Mouse (Mus musculus) neural tube, embryonic 11.5 days (tissue): ENCODE measurements around the gene Ung. TPM values are rescaled to one million over a fixed set of nuclear protein-coding genes. Genes with fewer than 3 reads are reported as not detected.

Experiments used
- ATAC-seq: fragments of 200-750 bp; cut with Nextera tagmentation; 2 replicates; pipeline ENCODE4 v1.8.0; 2017; ENCODE audit warnings: moderate number of reproducible peaks, mild to moderate bottlenecking, moderate TSS enrichment, moderate library complexity; ENCODE audit not compliant: insufficient read depth, low FRiP score, low TSS enrichment
- DNase-seq: peaks from one replicate; pipeline ENCODE4 v3.0.0-alpha.2; 2015; ENCODE audit warnings: low spot score
- H3K27ac ChIP-seq: fragments of 300-500 bp; sonication (generic); 2 replicates; pipeline ENCODE4 v1.5.1; 2014; ENCODE audit warnings: low read depth, mild to moderate bottlenecking, low read length
- H3K27me3 ChIP-seq: fragments of 300-500 bp; sonication (generic); 2 replicates; pipeline ENCODE4 v1.6.1; 2014; ENCODE audit warnings: mild to moderate bottlenecking, low read length, mixed read lengths; ENCODE audit not compliant: control insufficient read depth, insufficient read depth
- H3K36me3 ChIP-seq: fragments of 300-500 bp; sonication (generic); 2 replicates; pipeline ENCODE4 v1.6.1; 2014; ENCODE audit warnings: mild to moderate bottlenecking, low read length, moderate library complexity, mixed read lengths; ENCODE audit not compliant: control insufficient read depth, insufficient read depth
- H3K4me1 ChIP-seq: fragments of 300-500 bp; sonication (generic); 2 replicates; pipeline ENCODE4 v1.6.1; 2014; ENCODE audit warnings: low read length, mixed read lengths; ENCODE audit not compliant: control insufficient read depth, insufficient read depth
- H3K4me2 ChIP-seq: fragments of 300-500 bp; sonication (generic); 2 replicates; pipeline ENCODE4 v1.6.1; 2014; ENCODE audit warnings: low read depth, mild to moderate bottlenecking, moderate library complexity
- H3K4me3 ChIP-seq: fragments of 300-500 bp; sonication (generic); 2 replicates; pipeline ENCODE4 v1.5.1; 2014; ENCODE audit warnings: low read depth, low read length
- H3K9ac ChIP-seq: fragments of 300-500 bp; sonication (generic); 2 replicates; pipeline ENCODE4 v1.6.1; 2014; ENCODE audit warnings: mild to moderate bottlenecking, low read length
- H3K9me3 ChIP-seq: fragments of 300-500 bp; sonication (generic); 2 replicates; pipeline ENCODE4 v1.6.1; 2016; ENCODE audit warnings: low read length; ENCODE audit not compliant: control insufficient read depth
- WGBS: fragments of 180-500 bp; shearing (Covaris S2); extraction: QIAGEN DNeasy Blood & Tissue Kit; methylation state at CpG from one replicate; pipeline ENCODE4 v1.1.7; 2014; 5-methylcytosine and 5-hydroxymethylcytosine counted together
- polyA plus RNA-seq: library from polyadenylated mRNA; unstranded; fragments of >200 nt; fragmentation: Nextera tagmentation; extraction: Ambion mirVana; gene quantifications from 2 replicates; pipeline ENCODE4 v1.2.1, GENCODE M21; 2014

The Ung gene
- polyA plus RNA-seq, 1 experiment from 2014 or later, result 28.0 TPM

DNA sequence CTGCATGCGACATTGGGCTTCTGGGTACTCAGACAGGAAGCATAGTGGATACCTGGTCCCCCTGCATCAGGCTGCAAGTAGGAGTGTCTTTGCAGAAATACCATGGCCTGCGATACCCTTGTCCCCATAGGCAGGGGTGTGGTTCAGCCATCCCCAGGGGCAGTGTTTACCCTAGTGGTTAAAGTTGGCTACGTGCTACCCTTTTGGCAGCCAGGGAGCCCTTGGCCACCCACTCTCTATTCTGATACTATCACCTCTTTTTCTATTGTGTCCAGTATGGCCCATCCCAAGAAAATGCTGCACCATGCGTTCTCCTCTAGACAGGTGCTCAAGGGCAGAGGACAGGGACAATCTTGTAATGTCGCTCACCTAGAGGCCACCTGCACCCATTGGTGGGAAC lies 24.6 kb downstream of the Ung start:
- ATAC-seq (no peak), DNase-seq (no peak)
- no peak overlapping the region for H3K4me3 ChIP-seq
- no peak overlapping the region for H3K4me2 ChIP-seq
- H3K9ac ChIP-seq, result no peak overlapping the region
- no peaks in the 10 kb centered on the region for H3K27me3 ChIP-seq
- no peak overlapping the region for H3K27ac ChIP-seq
- no peaks in the 10 kb centered on the region for H3K4me1 ChIP-seq
- 87% methylated on average over 5 of the region's 5 CpGs for WGBS
- H3K9me3 ChIP-seq, result no peaks in the 10 kb centered on the region
- H3K36me3 ChIP-seq, result no peaks in the 10 kb centered on the region

DNA sequence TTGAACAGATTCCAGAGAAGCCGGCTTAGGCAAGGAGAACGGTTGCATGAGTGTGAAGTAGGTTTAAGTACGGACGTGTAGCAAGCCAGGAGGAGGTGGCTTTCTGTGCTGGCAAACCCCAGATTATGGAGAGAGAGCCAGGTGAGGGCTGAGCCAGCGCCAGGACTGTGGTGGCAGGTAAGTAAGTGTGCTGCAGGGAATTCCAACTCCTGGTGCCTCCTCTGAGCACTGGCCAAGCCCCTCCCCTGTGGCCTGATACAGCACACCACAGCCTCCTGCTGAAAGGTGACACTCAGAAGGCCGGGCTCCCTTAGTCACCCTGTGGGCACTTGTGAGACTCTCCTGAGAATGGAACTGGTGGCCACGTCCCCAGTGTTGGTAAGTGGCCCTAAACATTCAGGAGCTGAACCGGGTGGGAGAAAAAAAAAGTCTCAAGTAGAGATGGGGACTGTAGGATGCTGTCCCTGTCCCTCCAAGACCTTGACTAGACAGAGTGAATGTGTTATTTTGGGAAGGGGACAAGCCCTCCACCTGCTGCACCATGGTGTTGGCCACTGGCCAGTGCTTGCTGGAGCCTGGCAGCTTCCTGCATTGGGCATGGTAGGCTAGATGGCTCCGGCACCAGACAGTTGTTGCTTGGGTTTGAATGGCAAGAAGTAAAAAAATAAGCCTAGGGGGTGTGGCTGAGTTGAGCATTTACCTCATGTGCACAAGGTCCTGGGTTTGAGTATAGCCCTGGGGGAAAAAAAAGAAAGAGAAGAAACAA lies 25.2 kb downstream of the Ung start:
- Histone ChIP-seq H3K9ac (no peak overlapping the region), H3K9me3 (no peaks in the 10 kb centered on the region), H3K4me2 (no peak overlapping the region), H3K27ac (no peak overlapping the region), H3K4me1 (no peaks in the 10 kb centered on the region), H3K36me3 (no peaks in the 10 kb centered on the region), H3K27me3 (no peaks in the 10 kb centered on the region), H3K4me3 (no peak overlapping the region)
- no peak for DNase-seq
- ATAC-seq, result no peak
- WGBS, result 64% methylated on average over 9 of the region's 9 CpGs

DNA sequence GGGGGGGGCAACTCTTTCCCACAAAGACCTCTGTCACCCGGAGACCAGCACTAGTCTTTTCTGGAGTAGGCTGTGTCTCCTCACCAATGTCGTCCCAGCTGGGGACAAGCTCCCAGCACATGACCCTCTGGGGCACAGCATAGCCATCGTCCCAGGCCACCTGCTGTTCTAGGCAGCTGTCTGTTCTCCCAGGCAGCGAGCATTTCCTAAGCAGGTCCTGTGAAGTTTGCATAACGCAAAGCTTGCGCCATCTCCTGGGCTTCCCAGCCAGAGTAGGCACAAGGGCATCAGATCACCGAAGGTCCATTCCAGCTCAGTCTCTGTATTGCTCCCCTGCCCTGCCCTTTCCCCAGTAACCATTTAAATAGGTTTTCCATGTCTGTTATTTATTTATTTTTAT lies 27.1 kb downstream of the Ung start:
- H3K4me1 ChIP-seq, result no peaks in the 10 kb centered on the region
- no peak for ATAC-seq
- 56% methylated on average over 7 of the region's 7 CpGs for WGBS

DNA sequence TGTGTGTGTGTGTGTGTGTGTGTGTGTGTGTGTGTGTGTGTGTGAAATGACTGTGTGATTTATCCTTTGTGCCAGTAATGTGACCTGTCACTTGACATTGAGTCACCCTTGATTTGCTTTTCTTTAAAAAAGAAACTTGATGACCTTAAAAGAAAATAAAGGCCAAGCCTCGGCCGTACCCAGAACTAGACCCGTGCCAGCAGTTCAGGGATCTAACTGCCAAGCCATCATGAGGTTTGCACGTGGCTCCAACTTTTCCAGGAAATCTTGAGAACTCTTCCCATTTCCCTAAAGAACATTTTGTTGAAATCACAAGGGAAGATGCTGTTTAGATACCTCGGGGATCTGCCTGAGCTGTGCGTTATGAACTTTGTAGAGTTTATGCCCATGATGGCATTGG lies 31.2 kb downstream of the Ung start:
- no peaks in the 10 kb centered on the region for H3K9me3 ChIP-seq
- no peak for ATAC-seq
- no peaks in the 10 kb centered on the region for H3K36me3 ChIP-seq
- H3K27ac ChIP-seq, result no peak overlapping the region
- no peak for DNase-seq
- no peak overlapping the region for H3K4me2 ChIP-seq
- no peaks in the 10 kb centered on the region for H3K27me3 ChIP-seq
- 86% methylated on average over 6 of the region's 6 CpGs for whole genome bisulfite sequencing
- no peaks in the 10 kb centered on the region for H3K4me1 ChIP-seq
- H3K4me3 ChIP-seq, result no peak overlapping the region
- H3K9ac ChIP-seq, result no peak overlapping the region

More for the DNA sequence above, 27.1 kb downstream of the Ung start:
- no peak for DNase-seq
- Histone ChIP-seq H3K36me3 (no peaks in the 10 kb centered on the region), H3K9ac (no peak overlapping the region), H3K4me3 (no peak overlapping the region), H3K27ac (no peak overlapping the region), H3K9me3 (no peaks in the 10 kb centered on the region), H3K4me2 (no peak overlapping the region), H3K27me3 (no peaks in the 10 kb centered on the region)

DNA sequence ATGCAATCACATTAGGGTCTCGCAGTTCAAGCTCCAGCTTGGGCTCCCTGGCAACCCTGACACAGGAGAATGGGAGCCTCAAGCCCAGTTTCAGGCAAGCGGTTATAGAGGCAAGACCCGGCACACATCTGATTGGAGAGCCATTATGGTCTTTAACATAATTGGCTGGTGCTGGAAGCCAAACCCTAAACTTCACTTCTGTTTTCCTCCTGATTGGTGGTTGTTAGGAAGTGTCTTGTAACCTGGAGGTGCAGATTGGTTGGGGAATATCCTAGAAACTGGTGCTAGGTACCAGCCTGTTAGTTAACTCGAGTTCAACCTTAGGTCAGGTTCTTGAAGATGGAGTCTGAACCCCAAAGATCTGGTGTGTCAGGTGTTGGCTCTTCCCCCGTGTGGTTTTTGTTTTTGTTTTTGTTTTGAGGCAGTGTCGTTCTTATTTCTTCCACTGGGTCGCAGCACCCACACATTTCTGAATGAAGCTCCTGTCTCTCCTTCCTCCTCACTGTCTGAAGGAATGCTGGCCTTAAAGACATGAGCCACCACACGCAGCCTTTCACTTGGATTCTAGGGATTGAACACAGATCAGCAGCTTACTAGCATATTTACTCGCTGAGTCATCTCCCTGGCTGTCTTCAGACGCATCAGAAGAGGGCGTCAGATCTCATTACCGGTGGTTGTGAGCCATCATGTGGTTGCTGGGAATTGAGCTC lies 32.1 kb downstream of the Ung start:
- WGBS, result 54% methylated on average over 12 of the region's 12 CpGs

DNA sequence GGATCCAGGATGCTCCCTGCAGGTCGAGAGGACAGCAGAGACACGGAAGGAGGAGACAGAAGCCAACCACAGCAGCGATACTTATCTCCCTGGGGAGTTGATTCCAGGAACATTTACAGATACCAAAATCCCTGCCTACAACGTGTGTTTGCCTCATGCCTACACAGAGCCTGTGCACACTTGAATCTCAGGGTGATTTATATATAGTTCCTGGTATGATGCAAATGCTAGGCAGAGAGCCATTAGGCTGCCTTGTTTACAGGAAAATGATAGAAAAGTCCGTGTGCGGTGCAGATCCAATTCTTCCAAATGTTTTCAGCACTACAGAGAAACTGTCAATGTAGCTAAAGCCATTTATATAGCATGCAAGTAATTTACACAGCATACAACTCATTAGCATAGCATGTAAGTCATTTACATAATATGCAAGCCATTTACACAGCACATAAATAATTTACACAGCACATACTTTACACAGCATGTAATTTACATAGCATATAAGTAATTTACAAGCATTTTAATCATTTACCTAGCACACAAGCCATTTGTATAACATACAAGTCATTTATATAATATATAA lies 33.0 kb downstream of the Ung start:
- H3K36me3 ChIP-seq, result no peaks in the 10 kb centered on the region
- ATAC-seq (no peak), DNase-seq (no peak)
- H3K4me3 ChIP-seq, result no peak overlapping the region
- no peak overlapping the region for H3K4me2 ChIP-seq
- WGBS, result 81% methylated on average over 6 of the region's 6 CpGs
- H3K9me3 ChIP-seq, result no peaks in the 10 kb centered on the region
- H3K27ac ChIP-seq, result no peak overlapping the region
- H3K9ac ChIP-seq, result no peak overlapping the region
- no peaks in the 10 kb centered on the region for H3K4me1 ChIP-seq
- H3K27me3 ChIP-seq, result no peaks in the 10 kb centered on the region

More for the DNA sequence above, 32.1 kb downstream of the Ung start:
- DNase-seq (no peak), ATAC-seq (no peak)
- Histone ChIP-seq H3K36me3 (no peaks in the 10 kb centered on the region), H3K4me3 (no peak overlapping the region), H3K27ac (no peak overlapping the region), H3K4me1 (no peaks in the 10 kb centered on the region), H3K9me3 (no peaks in the 10 kb centered on the region), H3K27me3 (no peaks in the 10 kb centered on the region), H3K4me2 (no peak overlapping the region), H3K9ac (no peak overlapping the region)

DNA sequence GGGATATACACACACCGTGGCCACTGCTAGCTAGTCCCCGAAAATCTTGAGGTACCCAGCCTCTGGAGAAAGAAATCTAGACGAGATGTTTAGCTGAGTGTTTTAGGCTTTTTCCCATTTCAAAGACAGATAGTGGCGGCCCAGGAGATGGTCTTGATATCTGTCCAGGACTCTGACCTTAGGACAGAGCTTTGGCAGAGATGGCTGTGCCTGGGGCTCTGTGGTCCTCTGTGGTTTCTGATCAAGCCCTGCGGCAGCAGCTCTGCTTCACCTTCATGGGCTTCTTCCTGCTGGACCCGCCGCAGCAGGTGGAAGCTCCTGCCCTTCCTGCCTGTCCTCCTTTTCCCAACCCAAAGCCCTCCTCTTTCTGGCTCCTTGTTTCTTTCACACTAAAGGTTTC lies 40.2 kb downstream of the Ung start:
- WGBS, result 77% methylated on average over 7 of the region's 7 CpGs
- H3K4me1 ChIP-seq, result no peaks in the 10 kb centered on the region
- ATAC-seq, result no peak
- H3K36me3 ChIP-seq, result no peaks in the 10 kb centered on the region
- no peak overlapping the region for H3K9ac ChIP-seq
- DNase-seq, result no peak
- no peak overlapping the region for H3K4me2 ChIP-seq
- no peak overlapping the region for H3K27ac ChIP-seq
- no peak overlapping the region for H3K4me3 ChIP-seq
- no peaks in the 10 kb centered on the region for H3K9me3 ChIP-seq
- H3K27me3 ChIP-seq, result no peaks in the 10 kb centered on the region

DNA sequence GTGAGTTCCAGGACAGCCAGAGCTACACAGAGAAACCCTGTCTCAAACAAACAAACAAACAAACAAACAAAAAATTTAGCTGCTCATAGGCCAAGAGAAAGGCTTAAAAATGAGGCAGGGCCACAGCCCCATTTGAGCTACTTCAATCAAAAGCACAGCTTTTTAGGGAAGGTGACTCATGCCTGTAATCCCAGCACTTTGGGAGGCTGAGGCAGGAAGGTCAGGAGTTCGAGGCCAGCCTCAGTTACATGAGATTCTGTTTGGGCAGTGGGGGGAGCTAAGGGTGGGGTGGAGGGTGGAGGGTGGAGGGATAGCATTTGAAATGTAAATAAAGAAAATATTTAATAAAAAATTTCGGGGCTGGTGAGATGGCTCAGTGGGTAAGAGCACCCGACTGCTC lies 42.8 kb downstream of the Ung start:
- H3K9ac ChIP-seq, result no peak overlapping the region
- no peaks in the 10 kb centered on the region for H3K27me3 ChIP-seq
- H3K27ac ChIP-seq, result no peak overlapping the region
- H3K4me2 ChIP-seq, result no peak overlapping the region
- H3K4me1 ChIP-seq, result 0 out of 2 replicates have a peak, but pooled peaks cover 9% of the 10 kb centered on the region
- H3K9me3 ChIP-seq, result no peaks in the 10 kb centered on the region
- 93% methylated on average over 3 of the region's 3 CpGs for WGBS
- no peaks in the 10 kb centered on the region for H3K36me3 ChIP-seq
- no peak for ATAC-seq
- no peak for DNase-seq
- H3K4me3 ChIP-seq, result no peak overlapping the region
